Mouse (Mus musculus): ENCODE results near the gene Siah3.

DNA sequence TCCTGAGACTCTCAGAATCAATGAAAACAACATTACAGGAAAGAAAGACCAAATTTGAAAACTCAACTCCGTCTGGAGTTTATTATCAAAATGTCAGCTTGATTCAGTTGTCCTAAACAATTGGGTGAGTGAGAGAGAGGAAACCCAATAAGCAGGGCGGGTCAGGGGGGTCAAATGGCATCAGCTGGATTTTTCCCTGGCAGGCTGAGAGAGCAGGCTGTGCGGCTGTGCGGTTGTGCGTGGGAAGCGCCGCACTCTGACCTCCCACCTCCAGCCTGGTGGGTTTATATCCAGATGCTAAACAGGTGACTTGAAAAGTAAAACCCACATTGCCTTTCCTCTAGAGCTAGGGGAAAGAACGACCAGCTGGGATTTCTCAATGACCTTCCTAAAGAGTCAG lies 85.9 kb downstream of the Siah3 start:
- TF ChIP-seq CTCF (IDR thresholded peaks at IDR 0.05; ENCODE audit: insufficient read depth, low read length) (no peak), POLR2A (IDR thresholded peaks at IDR 0.05; ENCODE audit: borderline replicate concordance, extremely low read depth, low read depth, low read length) (no peak)
